Mouse (Mus musculus) brain, adult 10 weeks (tissue): ENCODE measurements around the gene Fam166a. TPM values are rescaled to one million over a fixed set of nuclear protein-coding genes. Genes with fewer than 3 reads are reported as not detected.

Experiments
- polyA plus RNA-seq: library from polyadenylated mRNA; stranded (reverse); fragments of 350-450 nt; fragmentation: Illumina TruSeq; extraction: RNeasy Lipid Tissue Mini Kit (QIAGEN cat#74804); gene quantifications from one replicate; pipeline ENCODE4 v1.2.3, GENCODE M21; 2015; ENCODE audit warnings: low read depth, low replicate concordance

Fam166a gene
- polyA plus RNA-seq = not detected

GRCm38 (mm10) chr2:25218445-25218844, at the start of gene Fam166a:
TSS of gene Fam166a (plus strand) at chr2:25218745.

DNA sequence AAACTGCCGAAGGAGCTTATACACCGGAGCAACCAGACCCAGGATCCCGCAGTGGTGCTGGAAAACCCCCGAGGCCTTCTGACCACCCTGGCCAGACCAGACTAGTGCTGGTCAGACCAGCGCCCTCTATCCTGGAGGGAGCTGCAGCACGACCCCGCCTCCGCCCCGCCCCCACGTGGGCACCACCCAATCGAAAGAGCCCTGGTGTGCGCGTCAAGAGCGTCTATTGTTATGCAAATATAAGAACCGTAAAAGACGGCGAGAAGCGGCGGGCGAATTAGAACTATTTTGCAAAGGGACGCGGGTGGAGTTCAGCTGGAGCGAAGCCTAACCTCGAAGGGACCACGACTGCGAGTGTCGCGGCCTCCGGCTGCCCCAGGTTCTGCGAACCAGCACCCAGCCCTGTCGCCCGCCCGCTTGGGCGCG, 38.1 kb upstream of the Fam166a start, which contains the start of gene Nrarp:
Gene Nrarp, plus strand, starts transcription at position 281 of the 426 bp plus-strand sequence.

GRCm38 (mm10) chr2:25196172-25196954, 22.2 kb upstream of the Fam166a start, which contains the start of gene Tor4a:
TSS of gene Tor4a (minus strand) at chr2:25196886.

DNA sequence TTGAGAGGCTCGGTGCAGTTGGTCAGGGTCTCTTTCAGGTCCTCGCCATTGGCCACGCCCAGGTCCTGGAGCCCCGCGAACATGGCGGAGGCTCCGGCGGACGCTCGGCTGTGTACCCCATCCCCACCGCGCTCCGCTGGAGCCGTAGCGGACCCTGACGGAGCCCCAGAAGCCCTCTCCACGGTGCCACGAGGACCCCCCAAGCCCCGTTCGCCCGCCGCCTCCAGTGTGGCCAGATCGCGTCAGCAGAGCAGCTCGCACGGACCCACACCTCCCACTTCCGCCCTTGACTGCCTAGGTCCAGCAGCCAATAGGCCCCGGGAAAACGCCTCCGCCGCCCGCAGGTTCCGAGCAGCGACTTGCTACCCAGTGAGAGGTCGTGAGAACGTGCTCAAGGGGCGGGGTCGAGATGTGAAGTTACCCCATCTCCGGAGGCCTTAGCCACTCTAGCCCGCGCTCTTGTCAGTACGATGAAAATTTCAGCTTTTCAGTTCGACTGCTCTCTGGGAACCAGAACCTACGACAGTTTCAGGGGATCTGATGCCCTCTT, 7.3 kb upstream of the Fam166a start, which contains the start of gene Nelfb:
Gene Nelfb, minus strand, starts transcription at position 369 of the 550 bp plus-strand sequence.

GRCm38 (mm10) chr2:25214444-25214843, 4.1 kb upstream of the Fam166a start, which contains the start of gene Stpg3:
TSS of gene Stpg3 (minus strand) at chr2:25214637.

DNA sequence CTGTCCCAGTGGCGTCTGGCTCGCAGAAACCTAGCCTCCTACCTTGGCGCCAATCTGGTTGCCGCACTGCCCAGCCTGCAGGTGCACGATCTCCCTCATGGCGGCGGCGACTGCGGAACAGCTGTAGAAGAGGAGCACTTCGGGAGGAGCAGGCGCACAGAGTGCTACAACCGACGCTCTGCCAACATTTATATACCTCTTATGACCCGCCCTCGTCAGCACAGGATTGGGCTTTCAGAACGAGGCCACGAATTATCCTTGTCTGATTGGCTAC, 5.9 kb downstream of the Fam166a start, which contains the start of gene Tubb4b:
Gene Tubb4b, minus strand, starts transcription at position 211 of the 274 bp plus-strand sequence.

DNA sequence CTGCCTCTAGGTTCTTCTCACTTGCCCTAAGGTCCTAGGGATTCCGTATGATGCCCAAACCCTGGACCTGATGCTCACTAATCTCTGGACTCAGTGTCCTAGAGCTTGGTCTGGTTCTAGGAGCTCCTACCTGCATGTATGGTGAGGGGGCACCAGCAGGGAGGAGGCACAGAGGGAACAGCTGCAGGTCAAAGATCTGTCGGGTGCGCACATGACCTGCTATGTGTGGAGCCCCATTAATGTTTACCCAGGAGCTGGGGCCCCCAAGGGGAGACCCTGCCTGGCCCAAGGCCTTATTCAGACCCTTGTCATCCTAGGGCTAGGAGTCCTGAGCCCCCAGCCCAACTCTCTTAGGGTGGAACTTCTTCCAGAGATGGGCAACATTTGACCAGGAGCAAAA, 15.5 kb downstream of the Fam166a start, which contains the start of gene Slc34a3:
Gene Slc34a3, minus strand, starts transcription at position 315 of the 400 bp plus-strand sequence.

DNA sequence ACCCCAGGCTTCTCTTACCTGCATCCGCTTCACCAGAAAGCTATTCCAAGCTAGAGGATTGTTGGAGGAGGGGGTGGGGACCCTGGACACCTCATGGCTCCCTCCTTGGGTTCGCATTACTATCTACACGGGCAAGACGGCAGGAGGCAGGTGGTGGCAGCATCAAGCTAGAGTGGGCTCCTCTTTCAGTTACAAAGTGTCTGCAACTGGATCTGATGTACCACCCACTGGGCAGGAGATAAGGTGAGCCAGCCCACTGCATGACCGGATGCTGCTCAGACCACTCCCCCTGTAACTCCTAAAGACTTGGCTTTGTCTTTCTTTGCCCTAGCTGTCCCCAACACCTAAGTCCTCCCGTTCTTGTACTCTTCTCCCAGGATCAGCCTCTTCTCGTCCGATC, 18.1 kb downstream of the Fam166a start, which contains the start of gene Rnf224:
Gene Rnf224, minus strand, starts transcription at position 174 of the 400 bp plus-strand sequence.

DNA sequence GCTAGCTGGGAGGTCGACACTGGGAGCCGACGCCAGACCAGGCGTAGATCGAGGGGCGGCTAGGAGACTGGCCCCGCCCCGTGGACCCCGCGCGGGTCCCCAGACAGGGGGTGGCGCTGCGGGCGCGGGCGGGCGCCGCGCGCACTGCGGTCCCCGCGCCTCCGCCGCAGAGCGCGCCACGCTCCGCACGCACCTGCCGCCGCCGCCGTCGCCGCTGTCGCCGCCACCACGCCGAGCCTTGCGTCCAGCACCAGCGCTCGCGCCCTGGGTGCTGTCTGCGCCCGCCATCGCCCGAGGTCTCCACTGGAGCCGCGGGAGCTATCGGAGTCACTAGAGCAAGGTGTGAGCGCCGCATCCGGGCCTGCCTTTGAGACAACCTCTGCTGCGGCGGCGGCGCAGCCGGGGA, 23.6 kb downstream of the Fam166a start, which contains the start of the genes Rnf208 and Cysrt1:
Gene Rnf208, plus strand, starts transcription at position 155 of the 406 bp plus-strand sequence.
Gene Cysrt1, minus strand, starts transcription at position 352 of the 406 bp plus-strand sequence.

GRCm38 (mm10) chr2:25246183-25247072, 27.9 kb downstream of the Fam166a start, which contains the start of gene AL732309.1:
TSS of gene AL732309.1 (minus strand) at chr2:25246863.

DNA sequence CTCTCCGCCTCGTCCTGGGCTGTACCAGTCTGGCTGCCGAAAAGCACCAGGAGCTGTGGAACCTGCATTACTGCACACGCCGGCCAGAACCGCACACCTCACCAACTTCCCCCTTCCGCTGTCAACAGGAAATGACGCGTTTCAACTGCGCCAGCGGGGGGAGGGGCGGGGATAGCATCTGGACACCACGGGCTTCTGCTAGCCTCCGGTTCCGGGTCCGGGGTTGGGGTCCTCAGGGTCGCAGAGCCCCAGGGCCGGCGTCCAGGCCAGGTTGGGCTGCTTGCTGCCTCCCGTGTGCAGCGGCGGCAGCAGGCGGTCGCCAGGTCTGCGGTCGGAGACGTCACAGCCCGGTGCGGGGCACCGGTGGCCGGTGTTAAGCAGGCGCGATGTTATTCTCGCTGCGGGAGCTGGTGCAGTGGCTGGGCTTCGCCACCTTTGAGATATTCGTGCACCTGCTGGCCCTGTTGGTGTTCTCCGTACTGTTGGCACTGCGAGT, 36.8 kb downstream of the Fam166a start, which contains the start of gene Tmem203:
Gene Tmem203, plus strand, starts transcription at position 156 of the 496 bp plus-strand sequence.

GRCm38 (mm10) chr2:25262291-25262767, 43.8 kb downstream of the Fam166a start, which contains the start of gene Tprn:
TSS of gene Tprn (plus strand) at chr2:25262618.

Other genes with a start within 250 kb of the Fam166a start
- 176 TPM for gene Mrpl41, start 243.6 kb upstream of the Fam166a start, polyA plus RNA-seq
- gene Pnpla7, start 242.7 kb upstream of the Fam166a start, polyA plus RNA-seq = 11.9 TPM
- gene Nsmf, start 164.4 kb upstream of the Fam166a start, polyA plus RNA-seq = 429 TPM
- gene Entpd8, start 138.4 kb upstream of the Fam166a start, polyA plus RNA-seq = not detected
- not detected for gene Noxa1, start 123.6 kb upstream of the Fam166a start, polyA plus RNA-seq
- gene Nrarp, start 38.0 kb upstream of the Fam166a start, polyA plus RNA-seq = 13.6 TPM
- gene Tor4a, start 21.9 kb upstream of the Fam166a start, polyA plus RNA-seq = 2.9 TPM
- 47.7 TPM for gene Nelfb, start 7.3 kb upstream of the Fam166a start, polyA plus RNA-seq
- not detected for gene Stpg3, start 4.1 kb upstream of the Fam166a start, polyA plus RNA-seq
- gene Tubb4b, start 6.0 kb downstream of the Fam166a start, polyA plus RNA-seq = 563 TPM
- not detected for gene Slc34a3, start 15.6 kb downstream of the Fam166a start, polyA plus RNA-seq
- not detected for gene Rnf224, start 18.0 kb downstream of the Fam166a start, polyA plus RNA-seq
- 180 TPM for gene Rnf208, start 23.5 kb downstream of the Fam166a start, polyA plus RNA-seq
- not detected for gene Cysrt1, start 23.7 kb downstream of the Fam166a start, polyA plus RNA-seq
- 6.7 TPM for gene AL732309.1, start 28.1 kb downstream of the Fam166a start, polyA plus RNA-seq
- gene Tmem203, start 36.7 kb downstream of the Fam166a start, polyA plus RNA-seq = 19.6 TPM
- 23.4 TPM for gene Tprn, start 43.9 kb downstream of the Fam166a start, polyA plus RNA-seq
- 92.1 TPM for gene Ssna1, start 53.7 kb downstream of the Fam166a start, polyA plus RNA-seq
- 89.9 TPM for gene Anapc2, start 53.7 kb downstream of the Fam166a start, polyA plus RNA-seq
- gene Tmem210, start 69.4 kb downstream of the Fam166a start, polyA plus RNA-seq = not detected
- gene Lrrc26, start 71.2 kb downstream of the Fam166a start, polyA plus RNA-seq = not detected
- gene Grin1, start 100.4 kb downstream of the Fam166a start, polyA plus RNA-seq = 267 TPM
- 51.8 TPM for gene Man1b1, start 113.6 kb downstream of the Fam166a start, polyA plus RNA-seq
- gene Dpp7, start 137.6 kb downstream of the Fam166a start, polyA plus RNA-seq = 38.1 TPM
- gene Uap1l1, start 146.9 kb downstream of the Fam166a start, polyA plus RNA-seq = 27.2 TPM
- 2.5 TPM for gene Sapcd2, start 153.6 kb downstream of the Fam166a start, polyA plus RNA-seq
- 11.2 TPM for gene Entpd2, start 177.1 kb downstream of the Fam166a start, polyA plus RNA-seq
- gene Npdc1, start 180.6 kb downstream of the Fam166a start, polyA plus RNA-seq = 274 TPM
- 1.1 TPM for gene Fut7, start 204.5 kb downstream of the Fam166a start, polyA plus RNA-seq
- gene Abca2, start 210.0 kb downstream of the Fam166a start, polyA plus RNA-seq = 105 TPM
- gene Clic3, start 238.1 kb downstream of the Fam166a start, polyA plus RNA-seq = not detected
- gene Paxx, start 242.3 kb downstream of the Fam166a start, polyA plus RNA-seq = 96.2 TPM